Mouse (Mus musculus) olfactory bulb, adult 2 months (tissue): Measurements from ENCODE around the gene Shroom1. TPM values are rescaled to one million over a fixed set of nuclear protein-coding genes. Genes with fewer than 3 reads are reported as not detected.

Source experiments
- H3K27ac ChIP-seq: fragments of 200-500 bp; 2 replicates; pipeline ENCODE4 v1.5.1; 2012; ENCODE audit warnings: low read depth, low read length; ENCODE audit not compliant: insufficient read depth
- H3K4me1 ChIP-seq: fragments of 200-500 bp; 2 replicates; pipeline ENCODE4 v1.6.1; 2012; ENCODE audit warnings: low read length; ENCODE audit not compliant: control insufficient read depth, insufficient read depth
- H3K4me3 ChIP-seq: fragments of 200-500 bp; 2 replicates; pipeline ENCODE4 v1.5.1; 2012; ENCODE audit warnings: mild to moderate bottlenecking, low read depth, low read length, moderate library complexity; ENCODE audit not compliant: insufficient read depth
- CTCF ChIP-seq: fragments of 200-500 bp; IDR thresholded peaks from 2 replicates; pipeline ENCODE4 v1.5.1; 2012; ENCODE audit warnings: low read depth, mild to moderate bottlenecking, low read length, moderate library complexity; ENCODE audit not compliant: insufficient read depth
- POLR2A ChIP-seq: fragments of 200-500 bp; IDR thresholded peaks from 2 replicates; pipeline ENCODE4 v1.6.1; 2012; ENCODE audit warnings: mild to moderate bottlenecking, low read depth, low read length, moderate library complexity; ENCODE audit not compliant: insufficient read depth
- WGBS: fragments of 180-500 bp; shearing (Covaris S2); methylation state at CpG from one replicate; pipeline ENCODE4 v1.1.7; 2018; 5-methylcytosine and 5-hydroxymethylcytosine counted together
- polyA plus RNA-seq: library from polyadenylated mRNA; stranded (reverse); fragments of >200 nt; gene quantifications from 2 replicates; pipeline ENCODE4 v1.2.4, GENCODE M21; 2012; ENCODE audit warnings: low replicate concordance; ENCODE audit not compliant: missing spikeins, insufficient read depth, insufficient read length

Shroom1 gene
- polyA plus RNA-seq, 1 experiment = not detected

DNA sequence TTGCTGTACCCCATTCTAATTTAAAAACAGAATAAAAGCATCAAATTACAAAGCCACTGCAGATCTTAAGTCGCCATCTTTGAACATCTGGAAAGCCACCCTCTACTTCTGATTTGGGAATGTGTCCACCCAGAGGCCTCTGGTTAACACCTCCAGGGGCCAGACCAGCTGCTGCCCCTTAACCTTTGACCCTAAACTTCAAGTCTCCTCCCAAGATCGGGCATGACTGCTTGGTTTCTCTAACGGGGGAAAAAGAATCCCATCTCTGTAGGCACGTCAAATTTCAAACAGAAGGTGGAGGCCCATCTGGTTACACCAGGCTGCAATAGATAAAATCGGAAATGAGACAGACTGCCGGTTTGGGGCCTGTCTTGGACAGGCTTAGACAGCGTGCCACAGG is 20.8 kb downstream of the Shroom1 start:
- H3K4me1 ChIP-seq = peaks cover 19% of the 10 kb centered on the region
- WGBS = 80% methylated on average over 7 of the region's 7 CpGs
- no peak overlapping the region for H3K27ac ChIP-seq
- TF ChIP-seq CTCF (no peak), POLR2A (no peak)
- 0 out of 2 replicates have a peak overlapping the region, but pooled peaks have one; percentile 57 for H3K4me3 ChIP-seq

DNA sequence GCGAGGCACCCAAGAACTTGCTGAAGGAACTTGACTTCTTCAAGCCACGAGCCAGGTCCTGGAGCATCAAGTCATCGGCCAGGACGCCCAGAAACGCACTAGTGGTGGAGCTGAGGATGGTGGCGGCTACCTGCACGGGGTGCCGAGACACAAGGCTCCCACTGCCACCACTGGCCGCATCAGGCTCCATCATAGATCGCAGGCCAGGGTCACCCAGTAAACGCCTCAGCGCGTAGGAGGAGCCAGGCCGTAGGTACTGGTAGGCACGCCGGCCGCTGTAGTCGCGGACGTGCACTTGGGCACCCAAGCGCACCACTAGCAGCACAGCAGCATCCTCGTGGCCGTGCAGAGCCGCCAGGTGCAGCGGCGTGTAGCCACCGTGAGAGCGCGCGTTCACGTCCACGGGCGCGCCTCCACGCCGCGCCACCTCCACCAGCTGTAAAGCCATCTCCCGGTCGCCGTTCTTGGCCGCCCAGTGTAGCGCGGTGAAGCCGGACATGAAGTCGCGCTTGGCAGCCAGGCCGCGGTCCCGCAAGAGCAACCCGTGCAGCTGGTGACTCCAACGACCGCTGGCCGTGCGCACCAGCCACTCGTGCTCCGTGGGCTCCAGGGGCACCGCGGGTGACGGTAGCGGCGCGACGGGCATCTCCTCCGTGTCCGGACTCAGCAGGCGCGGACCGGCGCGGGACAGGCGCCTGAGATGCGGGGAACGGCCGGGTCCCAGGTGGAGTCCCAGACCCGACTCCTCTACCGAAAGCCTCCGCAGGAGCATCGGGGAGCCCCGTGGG is 21.6 kb downstream of the Shroom1 start:
- no peak for TF ChIP-seq POLR2A
- TF ChIP-seq CTCF = no peak
- Histone ChIP-seq H3K27ac (no peak overlapping the region), H3K4me3 (peak overlapping the region; percentile 57), H3K4me1 (peaks cover 19% of the 10 kb centered on the region)
- WGBS = 12% methylated on average over 79 of the region's 79 CpGs

DNA sequence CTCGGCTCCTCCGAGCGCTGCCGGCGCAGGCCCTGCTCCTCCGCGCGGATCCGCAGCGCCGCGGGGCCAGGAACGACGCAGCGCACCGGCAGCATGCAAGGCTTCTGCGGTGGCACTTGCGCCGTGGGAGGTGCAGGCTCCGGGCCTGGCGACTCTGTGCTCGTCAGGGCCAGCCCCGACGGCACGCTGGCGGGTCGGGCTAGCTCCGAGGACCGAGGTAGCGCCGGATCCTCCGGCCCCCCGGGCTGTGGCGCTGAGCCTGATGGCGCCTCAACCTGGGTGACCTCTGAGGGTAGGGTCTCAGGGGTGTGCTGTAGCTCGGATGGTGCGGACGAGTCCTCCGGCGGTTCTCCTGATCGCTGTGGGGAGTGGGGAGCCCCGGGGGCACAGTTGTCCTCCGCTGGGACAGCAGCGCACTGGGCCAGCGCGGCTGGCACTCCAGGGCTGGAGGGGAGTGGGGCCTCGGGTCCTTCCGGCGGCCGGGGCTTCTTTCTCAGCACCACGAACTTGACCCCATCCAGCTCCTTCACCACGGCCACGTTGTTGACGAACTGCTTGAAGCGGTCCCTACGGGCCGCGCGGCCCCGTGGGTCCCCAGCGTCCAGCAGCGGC is 22.3 kb downstream of the Shroom1 start:
- peaks cover 19% of the 10 kb centered on the region for H3K4me1 ChIP-seq
- TF ChIP-seq CTCF (no peak), POLR2A (no peak)
- WGBS = 1% methylated on average over 62 of the region's 62 CpGs
- H3K4me3 ChIP-seq = peak overlapping the region; percentile 57
- 0 out of 2 replicates have a peak overlapping the region, but pooled peaks have one; percentile 0 for H3K27ac ChIP-seq

DNA sequence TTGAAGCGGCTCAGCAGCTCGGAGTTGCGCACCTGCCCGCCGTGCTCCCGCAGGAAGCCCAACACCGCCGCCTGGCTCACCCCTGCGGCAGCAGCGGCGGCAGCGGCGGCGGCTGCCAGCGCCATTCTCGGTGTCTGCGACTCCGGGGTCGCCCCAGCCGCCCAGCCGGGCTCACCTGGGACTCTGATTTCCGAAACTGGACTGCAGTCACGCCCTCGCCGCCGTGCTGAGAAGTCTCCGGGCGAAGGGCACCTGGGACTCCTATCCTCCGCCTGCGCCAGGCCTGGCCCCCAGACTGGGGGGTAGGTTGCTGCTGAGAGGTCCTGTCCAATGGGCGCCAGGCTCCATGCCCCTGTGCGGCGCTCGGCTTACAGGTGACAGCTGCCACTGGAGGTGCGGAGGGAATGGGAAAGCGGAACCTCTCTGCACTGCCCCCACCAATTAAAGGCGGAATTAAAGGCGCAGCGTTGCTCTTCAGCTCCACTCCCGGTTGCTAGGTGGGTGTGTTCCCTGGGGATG is 22.8 kb downstream of the Shroom1 start, which contains the start of the genes Gm9945 and Sowaha:
Gene Gm9945 (plus strand): TSS at position 384 of the 519 bp plus-strand sequence.
Gene Sowaha (minus strand): TSS at position 492 of the 519 bp plus-strand sequence.
- 1% methylated on average over 40 of the region's 40 CpGs for WGBS
- no peak; the same call in 1 of the 2 replicates for TF ChIP-seq POLR2A
- no peak for TF ChIP-seq CTCF
- Histone ChIP-seq H3K4me1 (peaks cover 17% of the 10 kb centered on the region), H3K27ac (peak within 1 kb of the TSS; percentile 7; the same call in 1 of the 2 replicates), H3K4me3 (peak within 1 kb of the TSS; percentile 57)

DNA sequence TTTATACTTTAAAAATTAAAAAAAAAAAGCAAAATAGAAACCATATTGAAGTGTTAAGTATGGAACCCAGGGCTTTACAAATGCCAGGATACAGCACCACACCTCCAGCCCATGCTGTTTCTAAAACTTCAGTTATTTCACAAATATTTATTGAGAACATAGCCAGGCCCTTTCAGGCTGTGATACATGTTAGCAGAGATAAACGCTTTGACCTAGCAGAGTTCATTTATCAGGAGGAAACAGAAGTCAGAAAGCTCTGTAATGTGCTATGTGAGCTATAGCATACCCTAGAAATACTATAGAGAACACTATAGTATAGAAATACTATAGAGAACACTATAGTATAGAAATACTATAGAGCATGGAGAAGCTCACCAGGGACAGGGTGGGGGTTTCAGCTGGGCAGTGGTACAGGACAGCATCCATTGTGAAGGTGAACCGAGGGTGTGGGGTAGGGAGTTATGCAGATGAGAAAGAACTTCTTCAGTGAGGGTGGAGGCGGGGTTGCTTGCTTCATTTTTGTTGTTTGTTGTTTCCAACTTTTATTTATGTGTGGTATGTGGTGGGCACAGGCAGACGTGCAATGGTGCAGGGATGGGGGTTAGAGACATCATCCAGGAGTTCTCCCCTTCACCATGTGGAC is 24.2 kb downstream of the Shroom1 start:
- TF ChIP-seq CTCF (no peak), POLR2A (no peak)
- no peak overlapping the region for H3K27ac ChIP-seq
- 91% methylated on average over 4 of the region's 4 CpGs for WGBS
- peaks cover 15% of the 10 kb centered on the region for H3K4me1 ChIP-seq
- H3K4me3 ChIP-seq = no peak overlapping the region

DNA sequence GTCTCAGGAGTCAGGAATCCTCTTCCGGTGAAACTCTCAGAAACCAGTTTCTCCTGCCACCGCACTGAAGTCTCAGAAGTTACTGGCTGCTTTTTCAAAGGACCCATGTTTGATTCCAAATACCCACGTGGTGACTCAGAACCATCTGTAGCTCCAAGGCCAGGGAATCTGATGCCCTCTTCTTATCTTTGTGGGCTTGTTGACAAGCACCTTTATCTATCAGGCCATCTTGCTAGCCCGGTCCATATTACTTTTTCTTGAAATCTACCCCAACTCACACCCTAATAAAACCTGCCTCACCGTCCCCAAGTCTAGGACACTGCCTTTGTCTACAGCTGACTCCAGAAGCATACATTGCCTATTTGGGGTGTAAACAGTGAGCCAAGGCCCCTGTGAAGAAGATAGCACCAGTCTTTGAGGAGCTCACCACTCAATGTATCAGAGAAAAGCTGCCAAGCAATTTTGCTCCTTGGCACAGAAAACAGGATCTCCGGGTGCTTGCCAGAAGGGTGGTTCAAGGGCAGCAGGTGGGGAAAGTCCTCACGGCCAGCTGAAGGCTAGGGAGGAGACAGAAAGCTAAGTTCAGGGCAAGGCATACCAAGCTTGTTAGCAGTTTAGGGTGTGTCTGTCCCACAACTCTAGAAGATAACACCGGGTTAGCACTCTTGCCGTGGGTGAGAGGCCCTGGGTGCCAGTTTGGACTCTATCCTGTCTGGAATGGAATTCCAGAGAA is 26.3 kb downstream of the Shroom1 start:
- 74% methylated on average over 9 of the region's 9 CpGs for WGBS
- TF ChIP-seq POLR2A = no peak
- no peak for TF ChIP-seq CTCF
- Histone ChIP-seq H3K27ac (no peak overlapping the region), H3K4me3 (no peak overlapping the region), H3K4me1 (peaks cover 20% of the 10 kb centered on the region)

DNA sequence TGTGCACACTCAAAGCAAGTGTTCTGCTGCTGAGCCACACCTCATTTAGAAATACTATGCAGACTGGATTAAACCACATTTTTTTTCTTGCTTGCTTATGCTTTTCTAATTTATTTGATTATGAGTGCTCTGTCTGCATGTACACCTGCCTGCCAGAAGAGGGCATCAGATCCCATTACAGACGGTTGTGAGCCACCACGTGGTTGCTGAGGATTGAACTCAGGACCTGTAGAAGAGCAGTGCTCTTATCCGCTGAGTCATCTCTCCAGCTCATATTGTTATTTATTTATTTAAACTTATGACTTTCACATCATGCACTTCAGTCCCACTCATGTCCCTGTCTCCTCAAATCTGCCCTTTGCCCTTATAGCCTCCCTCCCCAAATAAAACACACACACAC is 28.7 kb downstream of the Shroom1 start:
- Histone ChIP-seq H3K27ac (no peak overlapping the region), H3K4me1 (peaks cover 9% of the 10 kb centered on the region; the same call in 1 of the 2 replicates), H3K4me3 (no peak overlapping the region)
- TF ChIP-seq POLR2A (no peak), CTCF (no peak)
- WGBS = 66% methylated on average over 3 of the region's 3 CpGs

DNA sequence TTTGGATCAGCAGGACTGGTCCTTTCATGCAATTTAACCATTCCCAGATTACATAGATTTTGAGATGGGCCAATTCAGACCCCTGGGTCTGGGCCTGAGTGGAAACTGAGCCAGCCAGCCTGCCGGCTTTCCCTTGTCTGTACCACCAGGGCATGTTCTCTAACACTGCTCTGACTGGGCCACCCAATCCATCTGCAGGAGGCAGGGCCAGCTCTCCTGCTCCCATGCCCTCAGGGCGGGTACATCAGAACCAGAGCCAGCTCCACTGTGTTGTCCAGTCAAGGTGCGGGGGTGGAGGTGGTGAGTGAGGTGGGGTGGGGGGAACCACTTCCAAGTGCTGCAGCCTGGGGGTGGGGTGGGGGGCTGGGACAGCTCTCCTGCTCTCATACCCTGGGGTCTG is 29.3 kb downstream of the Shroom1 start:
- no peak for TF ChIP-seq CTCF
- TF ChIP-seq POLR2A = no peak
- no peak overlapping the region for H3K4me3 ChIP-seq
- H3K4me1 ChIP-seq = peaks cover 9% of the 10 kb centered on the region; the same call in 1 of the 2 replicates
- WGBS = 86% methylated on average over 3 of the region's 3 CpGs
- no peak overlapping the region for H3K27ac ChIP-seq
